Mouse (Mus musculus): Measurements from ENCODE around the gene Gp1bb.

The Gp1bb gene

DNA sequence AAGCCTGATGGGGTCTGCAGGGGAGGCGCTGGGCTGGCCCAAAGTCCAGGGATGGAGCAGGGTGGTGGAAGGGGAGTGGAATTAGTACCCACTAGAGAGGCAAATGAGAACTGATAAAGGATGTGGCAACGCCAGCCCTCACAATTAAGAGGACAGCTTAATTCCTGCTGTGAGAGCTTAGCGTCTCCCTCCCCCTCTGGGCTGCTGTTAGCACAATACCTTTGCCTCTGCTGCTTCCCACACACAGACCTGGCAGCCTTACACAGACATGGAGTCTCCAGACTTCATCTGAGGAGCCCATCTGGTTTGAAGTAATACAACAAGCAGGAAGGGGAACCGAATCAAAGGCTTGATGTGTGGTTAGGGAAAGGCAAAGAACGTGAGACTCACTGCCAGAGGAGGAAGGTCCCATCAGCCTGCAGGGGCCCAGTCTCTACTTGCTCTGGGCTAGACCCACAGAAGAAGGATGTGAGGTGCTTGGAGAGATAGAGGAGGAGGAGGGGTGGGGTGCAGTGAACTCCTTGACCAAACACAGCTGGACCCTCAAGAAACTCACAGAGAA lies 44.5 kb downstream of the Gp1bb start:
- no peak for DNase-seq

DNA sequence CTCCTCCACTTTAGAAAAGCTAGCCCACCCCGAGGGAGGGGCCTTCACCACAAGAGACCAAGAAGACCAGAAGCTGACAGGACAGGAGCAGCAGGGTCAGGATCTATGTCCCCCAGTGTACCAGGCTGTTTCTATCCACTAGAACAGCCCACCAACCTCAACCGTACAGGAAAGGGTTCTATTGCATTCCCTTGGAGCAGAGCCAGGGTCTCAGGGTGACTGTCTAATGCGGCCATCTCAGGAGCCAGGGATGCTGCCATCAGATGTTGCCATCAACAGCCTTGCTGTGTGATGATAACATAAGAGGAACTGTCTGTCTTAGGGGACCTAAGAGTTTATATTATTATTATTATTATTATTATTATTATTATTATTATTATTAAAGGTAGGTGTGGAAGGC lies 45.1 kb downstream of the Gp1bb start:
- no peak for DNase-seq

DNA sequence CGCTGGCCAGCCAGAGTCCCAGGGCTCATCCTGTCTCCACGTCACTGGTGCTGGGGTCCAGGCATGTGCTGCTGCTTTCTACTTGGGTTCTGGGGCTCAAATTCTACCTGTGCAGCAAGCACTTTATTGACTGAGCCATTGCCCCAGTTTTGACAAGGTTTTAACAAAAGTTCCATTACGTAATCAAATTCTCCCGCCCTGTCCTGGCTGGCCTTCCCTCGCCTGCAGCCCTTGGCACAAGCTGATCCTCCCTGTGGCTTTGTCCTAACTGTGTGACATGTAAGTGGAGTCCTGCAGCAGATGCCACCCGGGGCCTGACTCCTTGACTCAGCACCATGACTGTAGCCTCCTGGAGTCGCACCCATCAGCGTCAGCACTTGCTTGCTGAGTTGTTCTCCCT lies 48.0 kb downstream of the Gp1bb start:
- no peak for DNase-seq

Measured in kidney, postnatal 25 days (tissue).